Mouse (Mus musculus) cerebellum, adult 11-12 months (tissue): Measurements from ENCODE around the gene Cuta.
A peak's percentile ranks its signal among the peaks of the same experiment; 100 is the strongest.

Experiments used
- DNase-seq: peaks from one replicate; pipeline ENCODE4 v3.0.0; 2022

Gene Cuta

DNA sequence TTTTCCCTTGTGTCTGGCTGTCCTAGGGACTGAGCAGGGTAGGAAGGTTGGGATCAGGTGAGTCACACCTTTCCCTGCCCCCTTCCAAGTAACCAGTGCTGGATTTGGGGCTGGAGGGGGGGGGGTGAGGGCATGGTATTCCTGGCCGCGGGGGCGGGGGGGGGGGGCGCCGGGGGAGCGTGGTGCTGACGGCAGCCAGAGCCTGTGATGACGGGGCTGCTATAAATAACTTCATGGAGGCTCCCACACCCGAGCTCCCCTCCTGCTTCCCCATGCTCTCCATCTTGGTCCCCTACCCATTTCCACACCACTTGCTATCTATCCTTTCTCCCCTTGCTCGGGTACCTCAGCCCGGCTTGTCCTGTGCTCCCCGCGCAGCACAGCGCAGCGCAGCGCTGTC lies 14.4 kb upstream of the Cuta start:
- no peak for DNase-seq

DNA sequence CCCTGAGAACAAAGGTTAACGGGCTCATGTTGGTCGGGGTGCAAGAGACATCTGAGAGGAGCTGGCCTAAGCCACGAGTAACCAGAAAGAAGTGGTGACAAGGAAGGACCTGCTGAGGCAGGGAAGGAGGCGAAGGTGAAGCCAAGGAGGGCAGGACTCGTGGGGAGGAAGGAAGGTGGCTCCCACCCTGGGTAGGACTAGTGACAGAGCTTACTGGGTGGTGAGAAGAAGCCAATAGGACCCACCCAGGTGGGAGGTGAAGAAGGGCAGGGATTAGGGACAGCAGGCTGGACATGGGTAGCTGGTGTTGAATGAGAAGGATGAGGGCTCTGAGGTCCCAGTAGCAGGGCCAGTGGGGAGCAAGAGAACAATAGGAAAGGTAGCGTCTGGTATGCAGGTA lies 13.8 kb upstream of the Cuta start:
- DNase-seq: no peak

DNA sequence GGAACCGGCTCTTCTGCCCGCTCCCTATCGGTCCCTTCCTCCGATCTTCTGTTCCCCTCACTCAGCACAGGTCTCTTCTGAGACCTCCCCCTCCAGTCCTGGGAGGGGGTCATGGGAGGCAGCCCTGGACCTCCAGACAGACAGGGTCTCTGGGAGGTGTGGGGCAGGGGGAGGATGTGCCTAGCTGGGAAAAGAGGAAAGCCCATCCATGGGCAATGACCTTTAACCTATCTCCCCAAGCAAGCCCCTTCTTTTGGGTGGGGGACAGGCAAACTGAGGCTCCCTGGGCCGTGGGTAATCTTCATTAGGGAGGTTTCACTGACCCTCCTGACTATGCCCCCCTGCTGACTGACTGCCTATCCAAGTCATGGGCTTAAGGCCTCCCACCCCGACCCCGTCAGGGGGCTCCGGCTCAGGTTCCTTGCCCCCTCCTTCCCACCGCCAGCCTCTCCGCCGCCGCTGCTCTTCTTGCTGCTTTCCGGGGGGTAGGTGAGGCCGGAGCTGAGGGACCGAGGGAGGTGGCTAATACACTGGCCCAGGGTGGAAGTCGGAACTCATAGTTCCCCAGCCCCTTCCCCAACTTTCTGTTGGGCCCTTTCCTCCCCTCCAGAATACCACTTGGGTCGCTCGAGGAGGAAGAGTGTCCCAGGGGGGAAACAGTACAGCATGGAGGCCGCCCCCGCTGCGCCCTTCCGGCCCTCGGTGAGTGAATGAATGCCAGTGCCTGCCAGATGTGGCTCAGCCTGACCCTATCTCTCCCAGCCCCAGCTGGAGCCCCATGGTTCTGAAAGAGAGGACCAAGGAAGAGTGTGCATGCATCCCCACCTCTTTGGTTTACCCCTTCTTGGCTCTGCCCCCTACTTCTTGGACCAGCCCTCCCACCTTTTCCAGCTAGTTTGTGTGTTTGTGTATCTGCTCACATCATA lies 12.8 kb upstream of the Cuta start:
- DNase-seq: no peak

DNA sequence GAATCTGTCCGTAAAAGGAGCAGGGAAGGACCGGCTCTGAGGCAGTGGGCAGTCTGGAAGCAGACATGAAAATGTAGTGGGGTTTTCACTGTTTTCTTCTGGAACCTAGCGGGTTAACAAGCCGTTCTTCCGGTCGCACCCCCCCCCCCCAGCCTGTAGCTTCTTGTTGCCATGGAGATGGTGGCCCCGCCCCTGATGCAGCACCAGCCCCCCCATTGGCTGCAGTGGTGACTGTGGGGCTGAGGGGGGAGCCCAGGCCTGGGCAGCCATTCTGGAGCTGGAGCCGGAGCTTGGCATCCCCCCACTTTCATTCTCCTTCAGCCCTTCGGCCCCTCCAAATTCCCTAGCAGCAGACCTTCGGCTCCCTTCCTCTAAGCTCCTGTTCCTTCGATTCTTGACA lies 12.0 kb upstream of the Cuta start:
- DNase-seq: peak; percentile 53

DNA sequence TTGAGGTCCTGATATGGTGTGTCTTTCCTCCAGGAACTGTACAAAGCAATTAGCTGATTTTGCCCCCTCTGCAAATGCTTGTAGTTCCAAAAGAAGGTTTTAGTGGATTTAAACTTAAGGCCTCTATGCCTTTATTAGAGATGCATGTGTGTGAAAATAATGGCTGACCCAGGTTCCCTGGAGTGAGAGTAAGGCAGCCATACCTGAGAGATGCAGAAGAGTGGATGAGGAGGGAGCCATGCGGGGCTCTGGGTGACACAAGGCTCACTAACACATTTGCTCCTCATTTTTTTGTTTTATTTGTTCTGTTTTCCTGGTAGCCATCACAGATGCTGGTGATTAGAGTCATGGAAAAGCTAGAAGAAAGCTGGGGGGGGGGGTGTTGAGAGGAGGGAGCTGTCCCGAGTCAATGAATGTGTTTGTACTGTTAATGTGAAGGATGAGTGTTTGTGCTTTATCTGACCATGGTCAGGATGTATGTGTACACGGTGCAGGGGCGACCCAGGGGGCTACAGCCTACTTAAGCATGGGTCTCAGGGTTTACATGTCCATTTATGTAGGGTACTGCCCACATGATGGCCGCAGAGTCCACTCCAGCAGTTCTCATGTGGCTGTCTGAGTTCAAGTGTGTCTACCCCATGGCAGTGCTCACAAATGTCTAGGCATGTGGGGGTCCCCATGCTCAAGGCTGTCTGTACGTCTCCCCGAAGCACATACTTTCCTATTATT lies 11.4 kb upstream of the Cuta start:
- no peak for DNase-seq

DNA sequence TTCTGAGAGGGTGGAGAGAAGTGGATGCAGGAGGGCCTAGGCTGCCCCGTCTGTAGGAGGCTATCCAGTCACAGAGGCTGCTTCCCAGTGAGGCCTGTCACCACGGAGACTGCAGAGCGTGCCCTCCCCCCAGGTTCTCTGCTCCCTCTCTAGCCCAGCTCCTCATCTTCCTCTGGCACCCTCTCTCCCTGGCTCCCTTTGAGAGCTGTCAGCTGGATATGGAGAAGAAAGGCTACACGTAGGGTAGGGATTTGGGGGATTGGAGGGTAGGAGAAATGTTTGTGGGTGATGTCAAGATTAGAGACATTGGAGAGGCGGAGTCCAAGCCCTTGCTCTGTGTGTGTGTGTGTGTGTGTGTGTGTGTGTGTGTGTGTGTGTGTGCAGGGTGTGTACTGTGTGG lies 10.5 kb upstream of the Cuta start:
- no peak for DNase-seq

DNA sequence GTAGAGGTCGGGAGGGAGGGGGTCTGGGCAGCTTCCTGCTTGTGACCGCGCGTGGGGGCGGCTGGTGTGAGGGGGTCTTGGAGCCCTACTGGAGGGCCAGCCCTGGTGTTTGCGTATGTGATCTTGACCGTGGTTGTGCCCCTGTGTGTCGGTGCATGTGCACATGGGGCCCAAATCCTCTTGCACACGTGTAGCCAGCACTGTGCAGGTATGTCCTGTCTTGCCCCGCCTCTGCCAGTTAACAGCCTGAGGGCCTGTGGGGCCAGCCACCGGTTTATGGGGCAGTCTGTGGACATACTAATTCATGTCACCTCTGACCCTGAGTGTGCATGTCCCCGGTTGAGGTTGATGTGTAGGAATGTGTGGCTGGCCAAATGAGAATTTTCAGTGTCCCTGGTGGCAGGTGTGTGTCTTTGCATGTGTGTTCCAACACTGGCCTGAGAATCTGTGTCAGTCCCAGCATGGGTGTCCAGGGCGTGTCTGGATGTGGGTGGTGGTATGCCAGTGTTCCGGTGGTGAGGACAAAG lies 9.7 kb upstream of the Cuta start:
- peak; percentile 65 for DNase-seq

DNA sequence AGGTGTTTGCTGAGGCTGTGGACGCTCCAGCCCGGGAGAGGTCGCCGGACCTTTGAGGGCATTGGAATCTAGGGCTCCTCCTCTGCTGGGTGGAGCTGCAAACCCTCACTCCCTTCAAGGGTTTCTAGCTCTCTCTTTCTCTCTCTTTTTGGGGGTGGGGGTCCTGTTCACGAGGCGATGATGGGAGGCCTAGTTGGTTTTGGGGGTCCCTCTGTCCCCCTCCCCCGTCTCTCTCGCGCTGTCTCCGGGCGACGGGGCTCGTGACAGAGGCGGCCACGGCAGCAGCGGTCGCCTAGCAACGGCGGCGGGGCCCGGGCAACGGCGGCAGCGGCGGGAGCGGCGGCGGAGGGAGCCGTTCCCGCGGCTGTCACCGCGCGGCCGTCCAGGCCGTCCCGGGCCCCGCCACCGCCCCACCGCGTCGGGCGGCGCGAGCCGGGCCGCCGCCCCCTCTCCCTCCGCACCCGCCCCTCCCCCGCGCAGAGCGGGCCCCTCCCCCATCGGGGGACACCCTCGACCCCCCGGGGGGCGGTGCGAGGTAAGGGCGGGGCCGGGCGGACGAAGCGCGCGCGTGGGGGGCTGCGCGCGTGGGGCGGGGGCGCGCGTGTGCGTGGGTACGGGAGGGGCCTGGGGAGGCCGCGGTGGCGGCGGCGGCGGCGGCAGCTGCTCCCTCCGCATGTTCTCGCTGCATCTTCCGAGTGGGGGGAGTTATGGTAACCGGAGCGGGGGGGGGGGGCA lies 9.1 kb upstream of the Cuta start:
- peak; percentile 63 for DNase-seq

DNA sequence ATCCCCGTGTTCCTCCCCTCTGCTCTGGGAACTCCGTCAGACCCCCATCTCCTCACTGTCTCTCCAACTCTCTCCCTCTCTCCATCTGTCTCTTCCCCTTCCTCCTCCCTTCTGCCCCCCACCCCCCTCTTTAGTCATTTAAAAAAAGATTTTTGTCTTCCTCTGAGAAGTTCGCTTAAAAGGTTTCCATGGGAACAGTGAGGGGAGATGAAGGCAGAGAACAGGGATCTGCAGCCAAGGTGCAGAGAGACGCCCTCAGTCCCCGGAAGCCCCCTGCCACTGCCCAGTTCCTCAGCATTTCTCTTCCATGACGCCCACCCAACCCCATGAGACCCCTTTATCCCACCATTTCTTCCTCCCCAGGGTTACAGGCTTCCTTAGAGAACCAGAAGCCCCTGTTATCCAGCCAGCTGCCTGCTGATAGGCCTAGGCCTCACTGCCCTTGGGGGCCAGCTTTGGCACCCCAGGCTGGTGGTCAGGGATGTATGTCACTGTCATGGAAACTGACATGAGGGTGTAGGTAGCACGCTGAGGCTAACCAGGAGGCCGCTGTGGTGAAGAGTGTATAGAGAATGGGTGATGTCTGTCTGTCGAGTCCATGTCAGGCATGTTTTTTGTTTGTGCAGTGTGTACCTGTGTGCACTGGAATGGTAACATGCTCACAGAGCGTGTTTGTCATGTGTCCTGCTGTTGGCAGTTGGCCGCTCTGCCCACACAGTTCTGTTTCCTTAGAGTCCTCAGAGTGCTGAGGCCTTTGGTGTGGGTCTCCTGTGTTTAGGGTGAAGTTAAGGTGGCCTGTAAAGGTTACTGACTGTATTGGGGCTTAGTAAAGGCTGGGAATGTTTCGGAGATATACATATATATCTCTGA lies 8.1 kb upstream of the Cuta start:
- DNase-seq: peak; percentile 62

DNA sequence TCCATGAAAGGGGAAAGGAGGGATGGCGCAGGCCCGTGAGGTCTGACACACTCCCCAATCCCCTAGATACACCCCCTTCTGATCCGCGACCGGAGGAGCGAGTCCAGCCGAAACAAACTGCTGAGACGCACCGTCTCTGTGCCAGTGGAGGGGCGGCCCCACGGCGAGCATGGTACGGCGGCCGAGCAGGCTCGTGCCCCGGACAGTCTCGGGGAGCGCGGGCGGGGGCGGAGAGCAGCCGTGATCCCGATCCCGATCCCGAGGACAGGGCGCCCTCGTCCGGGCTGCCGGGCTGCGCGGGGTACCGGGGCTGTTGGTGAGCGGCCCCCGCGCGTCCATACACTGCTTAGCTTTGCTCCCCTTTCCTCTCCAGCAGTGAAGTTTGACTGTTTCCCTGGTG lies 7.2 kb upstream of the Cuta start:
- peak; percentile 84 for DNase-seq

DNA sequence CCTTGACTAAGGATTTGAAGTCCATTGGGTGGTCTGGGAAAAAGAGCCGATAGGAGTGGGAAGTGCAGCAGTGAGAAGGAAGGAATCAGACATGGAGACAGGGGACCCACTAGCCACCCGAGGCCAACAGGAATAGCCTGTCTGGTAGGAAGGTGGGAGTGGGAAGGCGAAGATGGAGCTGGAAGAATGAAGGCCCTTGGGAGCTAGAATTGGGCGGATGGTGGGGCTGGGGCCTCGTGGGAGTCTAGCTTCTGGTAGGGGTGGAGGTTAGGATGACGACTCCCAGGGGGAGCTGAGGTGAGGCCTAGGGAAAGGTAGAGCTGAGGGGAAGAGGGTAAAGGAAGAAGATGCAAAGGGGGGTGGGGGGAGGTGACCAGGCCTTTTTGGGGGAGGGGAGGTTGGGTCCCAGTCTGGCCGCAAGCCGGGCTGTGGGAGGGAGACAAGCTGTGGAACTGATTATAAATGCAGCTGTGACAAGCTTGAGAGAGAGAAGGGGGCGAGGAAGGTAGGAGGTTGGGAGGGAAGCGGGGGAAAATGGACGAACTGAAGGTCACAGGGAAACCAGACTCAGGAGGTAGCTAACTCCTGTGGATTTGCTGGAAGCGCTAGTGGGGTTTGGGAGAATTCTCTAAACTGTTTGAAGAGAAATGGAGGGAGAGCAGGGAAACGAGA lies 6.6 kb upstream of the Cuta start:
- peak; percentile 45 for DNase-seq

DNA sequence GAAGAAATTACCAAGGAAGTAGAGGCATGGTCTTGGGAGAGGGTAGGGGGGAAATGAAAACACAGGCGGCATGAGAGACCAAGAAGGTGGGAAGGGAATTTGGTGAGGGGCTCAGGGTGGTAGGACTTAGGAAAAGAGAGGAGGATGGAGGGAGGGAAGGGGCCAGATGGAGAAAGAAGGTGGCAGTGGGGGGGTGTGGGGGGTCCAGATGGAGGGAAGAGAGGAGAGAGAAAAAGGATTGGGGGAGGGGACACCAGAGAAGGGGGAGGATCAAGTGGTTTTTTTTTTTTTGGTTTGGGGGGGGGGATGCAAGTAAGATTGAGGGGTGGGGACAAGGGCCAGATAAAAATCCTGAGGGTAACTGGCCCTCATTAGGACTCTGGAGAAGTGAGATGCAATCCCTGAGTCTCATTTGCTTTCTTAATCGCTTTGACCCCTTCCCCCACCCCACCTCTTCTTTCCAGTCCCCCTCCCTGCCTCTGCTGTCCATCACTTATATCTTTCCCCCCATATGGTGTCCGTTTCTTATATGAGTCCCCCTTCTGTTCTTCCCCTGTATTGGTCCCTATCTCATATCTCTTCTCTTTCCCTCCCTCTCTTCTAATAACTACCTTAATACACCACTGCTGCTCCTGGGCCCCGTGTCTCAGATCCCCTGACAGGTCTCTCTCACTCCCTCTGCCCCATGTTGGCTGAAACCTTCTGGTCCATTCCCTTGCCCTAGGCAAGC lies 2.6 kb upstream of the Cuta start:
- peak; percentile 43 for DNase-seq

DNA sequence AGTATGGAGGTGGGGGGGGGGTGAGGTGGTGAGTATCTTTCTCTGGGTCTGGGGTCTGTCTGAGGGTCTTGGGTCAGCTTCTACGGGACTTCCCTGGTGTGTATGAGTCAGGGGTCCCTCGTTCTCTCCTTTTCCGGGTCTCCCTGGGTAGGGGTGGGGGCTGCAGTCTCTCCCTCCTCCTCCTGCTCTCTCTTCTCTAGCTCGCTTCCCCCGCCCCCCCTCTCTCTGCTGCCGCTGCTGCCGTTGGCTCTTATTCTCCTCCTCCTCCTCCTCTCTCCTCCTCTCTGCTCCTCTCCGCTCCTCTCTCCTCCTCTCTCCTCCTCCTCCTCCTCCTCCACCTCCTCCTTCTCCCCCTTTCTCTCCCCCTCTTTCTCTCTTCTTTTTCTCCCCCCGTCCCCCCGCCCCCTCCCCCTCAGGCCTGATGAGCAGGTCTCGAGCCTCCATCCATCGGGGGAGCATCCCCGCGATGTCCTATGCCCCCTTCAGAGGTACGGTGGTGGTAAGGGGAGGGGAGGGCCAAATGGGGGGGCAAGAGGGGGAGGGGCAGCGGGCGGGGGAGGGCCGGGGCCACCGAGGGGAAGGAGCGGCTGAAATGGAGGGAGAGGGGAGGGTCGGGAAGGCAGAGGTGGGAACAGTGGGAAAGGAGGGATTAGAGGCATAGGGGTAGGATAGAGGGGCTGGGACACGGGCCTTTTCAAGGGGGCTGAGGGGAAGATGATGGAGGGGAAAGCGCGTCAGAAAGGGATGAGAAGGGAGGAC lies 1.8 kb upstream of the Cuta start, which contains the start of gene Syngap1:
TSS of gene Syngap1 (plus strand) at position 223 of the 759 bp plus-strand sequence.
- DNase-seq: peak; percentile 79

DNA sequence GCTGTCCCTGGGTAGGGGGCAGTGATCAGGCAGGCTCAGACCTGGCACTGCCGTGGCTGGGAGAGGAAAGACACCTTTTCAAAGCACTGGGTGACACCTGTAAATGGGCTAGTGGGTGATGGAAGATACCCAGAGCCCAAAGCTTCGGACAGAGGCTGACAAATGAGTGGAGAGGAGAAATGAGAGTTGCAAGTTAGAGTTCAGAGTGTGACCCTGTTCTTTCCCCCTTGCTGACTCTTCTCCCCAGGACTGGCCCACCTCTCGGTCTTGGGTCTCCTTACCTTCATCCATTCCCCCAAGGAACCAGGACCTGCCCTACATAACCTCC lies 568 bp upstream of the Cuta start:
- no peak for DNase-seq

DNA sequence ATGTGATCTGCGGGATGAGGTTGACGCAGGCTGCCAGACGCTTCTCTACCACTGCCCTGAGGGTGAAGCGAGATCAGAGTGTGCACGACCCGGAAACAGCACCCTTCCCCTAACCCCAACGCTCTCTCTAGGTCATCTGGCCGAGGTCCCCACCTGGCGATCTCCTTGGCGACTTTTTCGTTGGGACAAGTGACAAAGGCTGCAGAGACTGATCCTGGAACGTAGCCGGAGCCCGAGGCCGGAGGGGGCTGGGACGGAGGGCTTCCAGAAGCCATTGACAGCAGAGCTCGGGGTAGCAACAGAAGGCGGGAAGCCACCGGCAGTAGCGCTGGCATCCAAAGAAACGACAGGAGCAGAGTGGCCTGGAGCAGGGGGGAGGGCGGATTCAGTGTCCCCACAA lies 638 bp downstream of the Cuta start:
- peak; percentile 79 for DNase-seq

DNA sequence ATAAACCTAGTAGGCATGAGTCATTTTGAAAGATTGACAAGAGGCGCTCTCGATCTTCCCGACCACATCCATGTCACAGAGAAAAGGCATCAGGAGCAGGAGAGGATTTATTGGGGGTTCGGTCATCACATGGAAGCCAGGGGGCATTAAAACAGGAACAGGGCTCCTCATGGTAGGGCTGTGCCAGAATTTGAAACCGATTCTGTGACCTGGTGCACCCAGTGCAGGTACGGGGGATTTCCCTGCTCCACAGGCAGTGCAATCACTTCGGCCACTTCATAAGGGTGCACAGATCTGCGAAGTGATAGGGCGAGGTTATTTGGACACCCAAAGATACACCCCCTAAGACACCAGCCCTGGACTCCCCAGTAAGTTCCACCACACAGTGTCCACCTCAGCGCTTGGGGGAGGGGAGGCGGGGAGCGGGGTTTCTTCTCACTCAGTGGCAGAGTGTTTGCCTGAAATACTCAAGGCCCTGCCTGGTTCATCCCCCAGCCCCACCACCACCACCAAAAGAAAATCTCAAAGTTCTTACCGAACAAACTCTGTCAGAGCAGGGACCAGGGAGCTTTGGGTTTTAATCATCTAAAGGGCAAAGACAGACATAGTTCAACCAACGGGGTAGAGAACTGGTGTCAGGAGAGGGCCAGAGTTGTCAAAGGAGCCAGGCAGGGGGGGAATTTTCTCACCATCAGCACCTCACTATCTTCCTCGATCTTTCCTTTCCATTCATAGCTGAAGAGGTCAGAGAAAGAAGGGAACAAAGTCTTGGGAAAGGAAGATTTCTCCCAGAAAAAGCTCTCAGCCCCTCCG lies 1.3 kb downstream of the Cuta start:
- DNase-seq: peak; percentile 59

DNA sequence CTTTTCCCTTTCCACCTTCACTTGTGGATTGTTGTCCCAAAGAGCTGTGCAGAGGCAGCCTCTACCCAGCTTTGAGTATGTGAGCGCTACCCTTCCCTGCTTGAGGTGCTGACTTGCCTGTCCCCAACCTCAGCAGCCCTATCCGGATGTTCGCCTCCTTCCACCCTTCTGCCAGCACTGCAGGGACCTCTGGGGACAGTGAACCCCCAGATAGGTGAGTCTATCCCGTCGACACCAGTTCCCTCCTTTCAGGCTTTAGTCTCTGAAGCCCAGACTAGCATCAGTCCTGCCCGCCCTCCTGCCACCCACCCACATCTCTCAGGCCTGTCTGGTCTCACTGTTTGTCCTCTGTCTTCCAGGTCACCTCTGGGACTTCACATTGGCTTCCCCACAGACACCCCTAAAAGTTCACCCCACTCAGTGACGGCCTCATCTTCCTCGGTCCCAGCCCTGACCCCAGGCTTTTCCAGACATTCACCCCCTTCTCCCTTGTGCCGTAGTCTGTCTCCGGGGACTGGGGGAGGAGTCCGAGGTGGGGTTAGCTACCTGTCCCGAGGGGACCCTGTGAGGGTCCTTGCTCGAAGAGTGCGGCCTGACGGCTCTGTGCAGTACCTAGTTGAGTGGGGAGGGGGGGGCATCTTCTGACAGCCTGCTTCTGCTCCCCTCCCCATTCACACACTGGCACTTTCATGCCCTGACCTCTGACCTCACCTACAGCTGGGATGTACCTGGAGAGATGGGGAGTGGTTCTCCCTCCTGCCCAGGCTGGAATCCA lies 2.3 kb downstream of the Cuta start:
- peak; percentile 67 for DNase-seq

DNA sequence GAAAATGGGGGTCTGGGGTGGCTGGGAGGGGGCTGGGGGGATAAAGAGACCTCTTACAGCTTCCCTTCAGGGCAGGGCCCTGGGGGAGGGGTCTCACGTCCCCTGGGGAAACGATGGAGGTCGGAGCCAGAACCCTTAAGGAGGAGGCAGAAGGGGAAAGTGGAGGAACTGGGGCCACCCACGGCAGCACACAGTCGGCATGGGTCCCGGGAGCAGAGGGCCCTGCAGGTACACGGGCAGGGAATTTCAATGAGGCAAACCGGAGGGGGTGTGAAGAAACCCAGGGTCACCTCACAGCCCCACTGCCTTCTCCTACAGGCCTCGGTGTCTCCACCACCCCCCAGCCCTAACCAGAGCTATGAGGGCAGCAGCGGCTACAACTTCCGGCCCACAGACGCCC lies 2.9 kb downstream of the Cuta start:
- DNase-seq: peak; percentile 54

DNA sequence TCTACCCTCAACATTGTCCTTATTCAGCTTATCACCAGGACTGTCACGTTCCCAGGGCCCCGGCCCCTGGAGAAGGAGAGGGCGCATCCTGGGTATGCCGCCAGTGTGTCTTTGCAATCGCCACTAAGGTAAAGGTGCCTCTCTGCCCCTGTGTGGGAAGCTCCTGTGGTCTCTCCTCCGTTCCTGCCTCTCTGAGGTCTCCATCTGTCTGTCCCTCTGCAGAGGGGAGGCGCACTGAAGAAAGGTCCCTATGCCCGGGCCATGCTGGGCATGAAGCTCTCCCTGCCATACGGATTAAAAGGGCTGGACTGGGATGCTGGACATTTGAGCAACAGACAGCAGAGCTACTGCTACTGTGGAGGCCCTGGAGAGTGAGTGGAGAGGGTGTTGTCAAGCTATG lies 4.3 kb downstream of the Cuta start:
- no peak for DNase-seq
